Mouse (Mus musculus): ENCODE results near the gene Klf8. TPM values are rescaled to one million over a fixed set of nuclear protein-coding genes. Genes with fewer than 3 reads are reported as not detected.

Klf8 gene
- polyA plus RNA-seq, 2 experiments, result 1.3 to 3.9 TPM

DNA sequence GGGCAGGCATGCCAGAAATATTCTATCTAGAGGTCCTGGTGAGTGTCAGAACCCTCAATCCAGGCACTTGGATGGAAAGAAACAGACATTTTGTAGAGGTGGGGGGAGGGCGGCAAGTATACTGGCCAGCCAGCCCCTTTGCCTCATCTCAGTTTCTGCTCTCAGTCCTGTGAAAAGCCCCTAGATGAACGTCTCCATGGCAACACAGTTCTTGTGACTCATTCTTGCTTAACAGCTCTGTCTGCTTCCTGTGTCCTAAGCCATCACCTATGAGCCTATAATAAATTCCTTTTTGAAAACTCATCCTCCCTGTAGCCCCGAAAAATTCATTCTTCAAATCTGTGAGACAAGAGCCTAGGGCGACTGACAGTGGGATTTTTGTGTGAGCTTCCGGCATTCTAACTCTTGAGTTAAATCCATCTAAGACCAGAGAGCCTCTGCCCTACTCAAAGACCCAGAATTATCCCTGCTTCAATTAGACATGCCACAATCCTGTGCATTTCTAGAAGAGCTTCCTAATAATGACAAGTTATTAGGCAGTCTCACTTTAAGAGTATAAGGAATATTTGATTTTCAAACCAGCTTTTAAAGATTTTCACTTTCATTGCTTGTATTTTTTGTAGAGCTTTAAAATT is 196.5 kb downstream of the Klf8 start:
- WGBS, result 52% methylated on average over 4 of the region's 5 CpGs
- H3K36me3 ChIP-seq (ENCODE audit: control insufficient read depth, insufficient read depth, low read length), result no peaks in the 10 kb centered on the region
- peak; percentile 59 for DNase-seq (ENCODE audit: low spot score)
- no peak overlapping the region for H3K27ac ChIP-seq (replicated peaks; ENCODE audit: low read depth, low read length)
- H3K9ac ChIP-seq (ENCODE audit: low read depth, low read length, severe bottlenecking), result no peak overlapping the region
- H3K4me1 ChIP-seq (ENCODE audit: control insufficient read depth, insufficient read depth, low read length), result no peaks in the 10 kb centered on the region
- H3K9me3 ChIP-seq (ENCODE audit: control insufficient read depth, low read length), result no peaks in the 10 kb centered on the region
- H3K4me3 ChIP-seq (replicated peaks; ENCODE audit: low read length), result no peak overlapping the region
- H3K27me3 ChIP-seq (ENCODE audit: control insufficient read depth, insufficient read depth, low read length), result no peaks in the 10 kb centered on the region
- ATAC-seq (ENCODE audit: low FRiP score, low read depth), result peak; percentile 73; the same call in 1 of the 2 replicates
- TF ChIP-seq POLR2A (IDR thresholded peaks at IDR 0.05; ENCODE audit: borderline replicate concordance, extremely low read depth, insufficient read depth, insufficient read length), result no peak
- H3K4me2 ChIP-seq (replicated peaks; ENCODE audit: low read depth, low read length, severe bottlenecking), result no peak overlapping the region

DNA sequence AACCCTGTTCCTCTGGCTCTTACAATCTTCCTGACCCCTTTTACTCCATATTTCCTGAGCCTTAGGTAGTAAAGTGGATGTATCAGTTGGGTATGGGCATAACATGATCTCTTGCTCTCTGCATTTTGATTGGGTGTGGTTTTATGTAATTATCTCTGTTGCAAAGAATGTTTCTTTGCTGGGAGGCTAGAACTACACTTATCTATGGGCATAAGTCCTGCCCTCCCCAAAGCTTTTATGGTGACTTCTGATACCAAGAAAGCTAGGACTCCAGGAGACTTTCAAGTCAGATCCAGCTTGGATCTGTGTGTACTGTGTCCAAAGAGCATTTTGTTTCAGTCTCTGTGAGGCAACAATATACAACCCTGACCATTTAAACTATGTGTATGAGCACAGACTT is 202.3 kb downstream of the Klf8 start:
- Histone ChIP-seq H3K9ac (ENCODE audit: low read depth, low read length, severe bottlenecking) (no peak overlapping the region), H3K9me3 (ENCODE audit: control insufficient read depth, low read length) (no peaks in the 10 kb centered on the region), H3K36me3 (ENCODE audit: control insufficient read depth, insufficient read depth, low read length) (no peaks in the 10 kb centered on the region), H3K4me1 (ENCODE audit: control insufficient read depth, insufficient read depth, low read length) (no peaks in the 10 kb centered on the region), H3K27ac (replicated peaks; ENCODE audit: low read depth, low read length) (no peak overlapping the region), H3K27me3 (ENCODE audit: control insufficient read depth, insufficient read depth, low read length) (no peaks in the 10 kb centered on the region), H3K4me2 (replicated peaks; ENCODE audit: low read depth, low read length, severe bottlenecking) (no peak overlapping the region), H3K4me3 (replicated peaks; ENCODE audit: low read length) (no peak overlapping the region)
- ATAC-seq (ENCODE audit: low FRiP score, low read depth) (no peak), DNase-seq (ENCODE audit: low spot score) (no peak)
- no peak for TF ChIP-seq POLR2A (IDR thresholded peaks at IDR 0.05; ENCODE audit: borderline replicate concordance, extremely low read depth, insufficient read depth, insufficient read length)

DNA sequence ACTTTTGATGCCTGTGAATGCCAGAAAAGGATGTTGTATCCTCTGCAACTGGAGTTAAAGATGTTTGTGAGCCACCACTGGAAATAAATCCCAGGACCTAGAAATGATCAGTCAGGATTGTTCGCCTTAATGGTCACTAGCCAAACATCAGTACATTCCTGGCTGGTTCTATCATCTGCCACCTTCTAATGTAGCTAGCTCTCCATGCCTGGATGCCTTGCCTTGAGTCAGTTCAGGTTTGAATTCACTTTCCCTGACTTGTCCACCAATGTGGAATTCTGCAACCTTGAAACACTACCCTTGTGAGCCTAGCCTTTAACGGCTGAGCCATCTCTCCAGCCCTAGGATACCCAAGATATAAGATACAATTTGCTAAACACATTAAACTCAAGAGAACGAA is 202.8 kb downstream of the Klf8 start:
- TF ChIP-seq POLR2A (IDR thresholded peaks at IDR 0.05; ENCODE audit: borderline replicate concordance, extremely low read depth, insufficient read depth, insufficient read length), result no peak
- DNase-seq (ENCODE audit: low spot score), result no peak
- H3K36me3 ChIP-seq (ENCODE audit: control insufficient read depth, insufficient read depth, low read length), result no peaks in the 10 kb centered on the region
- no peak for ATAC-seq (ENCODE audit: low FRiP score, low read depth)
- H3K9me3 ChIP-seq (ENCODE audit: control insufficient read depth, low read length), result no peaks in the 10 kb centered on the region
- H3K4me2 ChIP-seq (replicated peaks; ENCODE audit: low read depth, low read length, severe bottlenecking), result no peak overlapping the region
- WGBS, result 97% methylated on average over 3 of the region's 3 CpGs
- no peaks in the 10 kb centered on the region for H3K27me3 ChIP-seq (ENCODE audit: control insufficient read depth, insufficient read depth, low read length)
- no peak overlapping the region for H3K4me3 ChIP-seq (replicated peaks; ENCODE audit: low read length)
- no peaks in the 10 kb centered on the region for H3K4me1 ChIP-seq (ENCODE audit: control insufficient read depth, insufficient read depth, low read length)
- H3K9ac ChIP-seq (ENCODE audit: low read depth, low read length, severe bottlenecking), result no peak overlapping the region
- no peak overlapping the region for H3K27ac ChIP-seq (replicated peaks; ENCODE audit: low read depth, low read length)

Other genes with a start within 250 kb of the Klf8 start
- gene Usp51, start 231.0 kb upstream of the Klf8 start, polyA plus RNA-seq (2012; rRNA removed), result 1.1 TPM in 2 replicates
- 1.5 and 2.1 TPM in 2 replicates for gene Usp51, start 231.0 kb upstream of the Klf8 start, polyA plus RNA-seq (2014; fragmentation: Nextera tagmentation; extraction: Ambion mirVana)
- 50.3 and 57.2 TPM in 2 replicates for gene Mageh1, start 199.9 kb upstream of the Klf8 start, polyA plus RNA-seq (2012; rRNA removed)
- gene Mageh1, start 199.9 kb upstream of the Klf8 start, polyA plus RNA-seq (2014; fragmentation: Nextera tagmentation; extraction: Ambion mirVana), result 64.9 and 72.3 TPM in 2 replicates
- 0.06 and 0.10 TPM in 2 replicates for gene Foxr2, start 118.7 kb upstream of the Klf8 start, polyA plus RNA-seq (2012; rRNA removed)
- not detected in 2 replicates for gene Foxr2, start 118.7 kb upstream of the Klf8 start, polyA plus RNA-seq (2014; fragmentation: Nextera tagmentation; extraction: Ambion mirVana)
- 9.2 and 9.3 TPM in 2 replicates for gene Rragb, start 97.5 kb upstream of the Klf8 start, polyA plus RNA-seq (2012; rRNA removed)
- gene Rragb, start 97.5 kb upstream of the Klf8 start, polyA plus RNA-seq (2014; fragmentation: Nextera tagmentation; extraction: Ambion mirVana), result 1.5 and 3.2 TPM in 2 replicates

Data from limb, embryonic 14.5 days (tissue).